Mouse (Mus musculus) heart, adult 2 months (tissue): ENCODE measurements at regions not wholly inside any gene's neighbourhood (a gene's known extent, or its start where the extent isn't known, plus 50 kb on each side); places are given as distances from the start of the nearest gene placed in this dataset.

ENCODE experiments used
- CTCF ChIP-seq: fragments of 200-600 bp; IDR thresholded peaks from 2 replicates; pipeline ENCODE4 v1.8.1; 2022; ENCODE audit warnings: antibody characterized with exemption, mild to moderate bottlenecking, moderate library complexity
- EP300 ChIP-seq: fragments of 200-500 bp; IDR thresholded peaks from 2 replicates; pipeline ENCODE4 v1.6.1; 2011; ENCODE audit warnings: low read depth, low read length, control low read depth; ENCODE audit not compliant: insufficient read depth
- POLR2A ChIP-seq: fragments of 200-500 bp; IDR thresholded peaks from 2 replicates; pipeline ENCODE4 v1.6.1; 2011; ENCODE audit warnings: mild to moderate bottlenecking, low read depth, low read length, control low read depth; ENCODE audit not compliant: insufficient read depth

GRCm38 (mm10) chr16:29814655-29815054 is 235.5 kb downstream of the Opa1 start:
- TF ChIP-seq POLR2A (no peak), CTCF (no peak), EP300 (no peak)
